Mouse (Mus musculus) T-helper 2 cell (primary cell): Measurements from ENCODE around the gene Gm11172.
"Not testable (repeated sequence)": the region's sequence is repeated elsewhere in the genome, so short reads cannot be mapped to it uniquely, and the experiment has no call there.

Experiments used
- in situ Hi-C: fragments of 300-600 bp; cut with MboI, MseI; formaldehyde crosslinking; loops from one replicate; pipeline ENCODE4 v1.15.1; 2025; ENCODE audit warnings: high pct_unique_total_duplicates

The Gm11172 gene

DNA sequence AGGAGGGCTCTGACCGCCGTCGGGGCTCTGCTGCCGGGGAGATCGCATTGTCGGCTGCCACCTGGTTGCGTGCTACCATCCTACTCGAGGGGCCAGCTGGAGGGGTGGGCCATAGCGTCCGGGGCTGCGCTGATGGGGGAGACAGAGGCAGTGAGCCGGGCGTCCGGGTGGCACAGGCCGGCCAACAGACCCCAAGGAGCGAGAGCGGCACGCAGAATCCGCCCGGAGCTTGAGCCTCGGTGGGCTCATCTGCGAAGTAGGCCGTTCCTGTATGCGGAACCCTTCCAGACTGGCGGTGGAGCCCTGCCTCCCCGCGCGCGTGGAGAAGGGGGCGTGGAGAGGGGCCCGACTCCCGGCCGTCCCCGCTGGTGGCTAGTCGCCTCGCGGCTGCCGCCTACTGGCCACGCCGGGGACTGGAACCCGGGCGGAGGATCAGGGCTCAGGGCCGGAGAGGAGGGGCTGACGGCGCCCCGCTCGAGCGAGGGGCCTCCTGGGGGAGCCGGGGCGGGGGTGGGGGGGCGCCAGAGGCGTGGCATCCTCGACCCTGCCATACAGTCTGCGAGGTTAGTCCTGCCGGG is 27.8 kb upstream of the Gm11172 start:
- in situ Hi-C loops: loop anchor here (5.0 to 10.0 kb wide), 2 partner anchors 43 to 370 kb away; partner anchors contain the start of gene Nubp1

DNA sequence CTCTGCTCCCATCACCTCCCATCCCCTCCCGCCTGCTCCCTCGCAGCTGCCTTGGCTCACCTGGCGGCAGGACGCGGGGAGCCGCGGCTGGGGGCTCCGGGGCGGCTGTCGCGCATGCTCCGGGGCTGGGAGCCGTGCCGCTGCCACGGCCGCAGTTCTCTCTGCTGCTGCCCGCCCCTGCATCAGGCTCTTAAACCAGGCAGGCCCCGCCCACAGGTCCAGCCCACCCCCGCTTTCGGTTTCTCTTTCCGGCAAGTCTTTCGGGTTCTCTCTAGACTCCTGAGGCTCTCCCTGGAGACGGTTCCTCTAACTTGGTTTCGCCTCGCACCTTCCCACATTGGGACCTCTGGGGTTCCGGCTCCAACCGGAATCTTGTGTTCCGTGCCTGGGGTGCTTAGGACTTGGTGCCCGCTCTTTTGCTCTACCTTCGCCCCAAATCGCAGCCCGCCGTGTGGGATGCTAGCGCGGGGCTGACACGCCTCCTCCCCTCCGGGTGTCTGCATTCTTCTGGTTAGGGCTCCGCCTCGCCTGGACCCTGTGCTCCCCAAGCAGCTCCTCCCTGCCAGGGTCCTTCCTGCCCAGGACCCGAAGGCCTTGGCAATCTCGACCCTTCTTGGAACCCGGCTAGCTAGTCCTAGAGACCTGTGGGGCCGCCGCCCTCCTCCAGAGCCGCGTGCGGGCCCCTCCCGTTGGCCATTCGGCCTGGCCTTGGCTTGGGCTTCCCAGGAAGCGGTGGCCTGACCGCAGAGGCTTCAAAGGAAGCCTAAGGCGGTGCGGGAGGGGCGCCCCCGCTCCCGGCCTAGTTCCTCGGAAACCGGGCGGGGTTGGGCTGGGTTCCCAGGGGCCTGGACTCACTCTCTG is 27.1 kb upstream of the Gm11172 start, which contains the start of gene Socs1:
Gene Socs1 (minus strand): TSS at position 166 of the 861 bp plus-strand sequence.
- in situ Hi-C loops: loop anchor here (10.0 kb wide), 1 partner anchor 371 kb away; the partner anchor contains the start of gene Nubp1

DNA sequence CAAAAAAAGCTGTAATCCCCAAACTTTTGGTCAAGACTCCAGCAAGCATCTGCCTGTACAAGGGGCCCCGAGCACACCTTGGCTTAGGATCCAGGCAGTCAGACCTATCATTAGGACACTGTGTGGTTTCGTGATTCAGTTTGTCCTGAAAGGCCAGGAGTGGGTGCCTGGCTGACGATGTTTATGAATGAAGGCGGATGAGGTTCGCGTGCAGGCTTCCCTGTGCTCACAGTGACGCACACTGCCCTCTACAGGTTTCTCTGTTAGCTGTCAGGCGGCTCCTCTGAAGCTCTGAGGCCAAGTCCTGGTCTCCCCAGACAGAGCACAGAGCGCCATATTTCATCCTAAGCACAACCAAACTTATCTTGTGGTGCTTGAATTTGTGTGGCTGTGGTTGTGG is 26.4 kb upstream of the Gm11172 start:
- in situ Hi-C loops: loop anchor here (10.0 kb wide), 1 partner anchor 371 kb away; the partner anchor contains the start of gene Nubp1

DNA sequence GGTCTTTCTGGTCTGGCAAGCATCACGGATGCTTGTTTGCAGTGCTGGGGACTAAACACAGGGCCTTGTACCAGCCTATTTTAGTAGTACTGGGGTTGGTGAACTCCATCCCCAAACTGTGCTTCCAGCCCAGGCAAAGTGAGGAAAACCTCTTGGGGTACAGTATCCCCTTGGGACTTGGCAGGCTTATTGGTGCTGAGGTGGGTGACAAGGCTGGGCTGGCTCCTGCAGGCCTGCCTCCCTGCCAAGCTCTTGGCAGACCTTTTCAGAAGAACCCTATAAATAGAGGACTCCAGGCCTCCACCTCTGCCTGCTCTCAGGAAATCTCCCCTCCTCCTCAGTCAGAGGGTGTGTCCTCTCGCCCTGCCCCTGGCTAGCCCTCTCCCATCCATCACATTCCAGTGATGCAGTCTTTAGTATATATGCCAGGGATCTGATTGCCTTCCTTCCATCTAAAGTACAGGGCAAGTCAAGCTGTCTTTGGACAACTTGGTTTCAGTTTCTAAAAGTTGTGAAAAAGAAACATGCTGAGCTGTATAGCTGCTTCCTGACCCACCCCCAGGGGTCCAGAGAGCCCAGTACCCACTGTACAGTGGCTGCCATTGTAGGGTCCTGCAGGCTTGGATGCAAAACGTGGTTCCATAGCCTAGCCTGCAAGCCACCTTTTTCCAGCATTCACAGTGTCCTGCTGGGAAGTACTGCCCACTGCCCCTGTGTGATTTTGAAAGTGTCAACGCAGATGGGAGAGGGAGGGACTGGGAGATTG is 25.8 kb upstream of the Gm11172 start:
- in situ Hi-C loops: loop anchor here (10.0 kb wide), 1 partner anchor 372 kb away; the partner anchor contains the start of gene Nubp1

DNA sequence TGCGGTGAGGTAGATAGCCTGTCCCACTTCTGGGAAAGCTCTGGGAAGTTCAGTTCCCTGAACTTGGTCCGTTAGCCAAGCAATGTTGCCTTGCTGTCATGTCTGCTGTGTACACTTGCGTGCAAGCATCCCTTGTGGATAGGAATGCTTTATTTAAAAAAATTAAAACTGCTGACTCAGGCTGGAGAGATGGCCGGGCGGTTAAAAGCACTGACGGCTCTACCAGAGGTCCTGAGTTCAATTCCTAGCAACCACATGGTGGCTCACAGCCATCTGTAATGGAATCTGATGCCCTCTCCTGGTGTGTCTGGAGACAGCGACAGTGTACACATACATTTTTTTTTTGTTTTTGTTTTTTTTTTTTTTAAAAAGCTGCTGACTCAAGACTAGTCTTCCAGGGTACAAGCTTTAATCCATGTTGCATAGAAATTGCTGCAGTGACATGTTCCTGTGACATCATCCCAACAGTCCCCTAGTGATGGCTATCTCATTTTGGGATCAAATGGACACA is 25.1 kb upstream of the Gm11172 start:
- in situ Hi-C loops: loop anchor here (10.0 kb wide), 1 partner anchor 373 kb away; the partner anchor contains the start of gene Nubp1

DNA sequence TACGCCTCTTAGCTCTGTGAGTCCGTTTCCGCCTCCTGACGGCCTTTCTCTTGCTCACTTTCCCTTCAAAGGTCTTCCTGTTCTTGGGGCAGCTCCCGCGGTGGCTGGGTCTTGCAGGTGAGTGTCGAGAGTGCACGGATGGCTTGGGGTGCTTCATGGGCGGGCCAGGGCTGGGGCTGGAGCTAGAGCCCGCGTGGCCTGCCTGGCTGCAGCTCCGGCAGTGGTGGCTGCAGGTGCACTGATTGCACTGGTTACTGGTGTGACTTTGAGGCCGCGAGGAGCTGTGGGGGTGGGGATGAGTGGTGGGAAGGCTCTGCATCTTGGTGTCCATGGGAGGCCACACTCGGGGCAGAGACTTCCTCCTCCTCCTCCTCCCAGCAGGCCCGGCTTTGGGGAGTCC is 24.4 kb upstream of the Gm11172 start, which contains the start of gene Tnp2:
Gene Tnp2 (minus strand): TSS at position 390 of the 400 bp plus-strand sequence.
- in situ Hi-C loops: loop anchor here (10.0 kb wide), 1 partner anchor 373 kb away; the partner anchor contains the start of gene Nubp1

DNA sequence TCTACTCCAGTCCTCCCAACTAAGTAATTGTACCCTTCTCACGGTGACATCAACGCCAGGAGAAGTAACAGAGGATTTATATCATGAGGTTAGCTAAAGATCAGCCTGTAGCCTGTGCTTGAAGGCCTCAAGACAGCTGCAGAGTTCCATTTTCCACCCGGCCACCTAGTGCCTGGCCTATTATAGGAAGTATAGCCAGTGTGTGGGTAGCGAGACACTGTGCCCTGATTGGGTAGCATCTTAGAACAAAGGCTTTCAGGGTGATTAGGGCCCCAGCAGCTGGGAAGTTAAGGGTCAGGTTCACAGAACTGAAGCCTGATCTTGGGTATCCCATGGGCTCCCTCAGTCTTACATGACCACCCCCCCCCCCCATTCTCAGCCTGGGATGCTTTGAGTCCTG is 23.8 kb upstream of the Gm11172 start:
- in situ Hi-C loops: loop anchor here (10.0 kb wide), 1 partner anchor 374 kb away; the partner anchor contains the start of gene Nubp1

DNA sequence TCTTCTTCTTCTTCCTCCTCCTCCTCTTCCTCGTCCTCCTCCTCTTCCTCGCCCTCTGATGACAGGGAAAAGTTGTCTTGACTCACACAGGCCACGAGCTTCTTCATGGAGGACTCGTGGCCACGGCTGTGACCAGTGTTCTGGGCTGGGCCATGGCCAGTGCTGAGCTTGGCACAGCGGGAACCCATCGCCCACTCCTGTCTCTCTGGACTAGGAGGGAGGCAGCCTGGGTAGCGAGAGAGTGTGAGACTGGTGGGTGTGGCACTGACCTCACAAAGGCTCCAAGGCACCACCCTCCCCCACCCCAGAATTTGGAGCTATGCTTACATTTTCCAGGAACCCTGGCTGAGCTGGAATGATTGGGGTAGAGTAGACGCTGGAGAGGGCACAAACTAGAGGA is 22.0 kb upstream of the Gm11172 start, which contains the start of gene Prm3:
Gene Prm3 (minus strand): TSS at position 213 of the 400 bp plus-strand sequence.
- in situ Hi-C loops: loop anchor here (5.0 kb wide), 2 partner anchors 52 to 167 kb away; no protein-coding TSS in a partner anchor

DNA sequence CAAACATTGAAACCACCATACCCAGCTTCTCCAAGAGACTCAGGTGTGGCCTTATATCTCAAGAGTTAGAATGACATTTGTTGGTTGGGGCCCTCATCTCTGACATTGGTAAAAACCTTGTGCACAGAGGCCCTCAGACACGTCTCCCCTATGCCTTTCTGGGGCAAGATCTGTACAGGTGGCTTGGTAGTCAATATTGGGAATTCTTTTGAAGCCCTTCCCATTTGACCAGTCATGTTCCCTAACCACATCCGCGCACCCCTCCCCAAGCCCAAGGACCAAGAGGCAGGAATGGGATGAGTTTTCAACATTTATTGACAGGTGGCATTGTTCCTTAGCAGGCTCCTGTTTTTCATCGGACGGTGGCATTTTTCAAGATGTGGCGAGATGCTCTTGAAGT is 16.7 kb upstream of the Gm11172 start, which contains the start of gene Prm2:
Gene Prm2 (minus strand): TSS at position 101 of the 400 bp plus-strand sequence.
- in situ Hi-C loops: no loop called here

DNA sequence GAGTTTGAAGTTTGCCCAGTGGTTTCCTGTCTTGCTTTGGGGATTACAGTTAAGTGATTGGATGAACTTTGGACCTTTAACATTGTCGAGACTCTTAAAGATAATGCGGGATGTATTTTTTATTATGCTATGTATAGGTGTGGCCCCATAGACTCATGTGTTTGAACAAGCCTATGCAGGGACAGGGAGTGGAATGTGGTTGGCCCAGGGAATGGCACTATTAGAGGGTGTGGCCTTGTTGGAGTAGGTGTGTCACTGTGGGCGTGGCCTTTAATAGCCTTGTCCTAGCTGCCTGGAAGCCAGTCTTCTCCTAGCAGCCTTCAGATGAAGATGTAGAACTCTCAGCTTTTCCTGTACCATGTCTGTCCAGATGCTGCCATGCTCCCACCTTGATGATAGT is 10.3 kb upstream of the Gm11172 start:
- in situ Hi-C loops: not testable (repeated sequence)

DNA sequence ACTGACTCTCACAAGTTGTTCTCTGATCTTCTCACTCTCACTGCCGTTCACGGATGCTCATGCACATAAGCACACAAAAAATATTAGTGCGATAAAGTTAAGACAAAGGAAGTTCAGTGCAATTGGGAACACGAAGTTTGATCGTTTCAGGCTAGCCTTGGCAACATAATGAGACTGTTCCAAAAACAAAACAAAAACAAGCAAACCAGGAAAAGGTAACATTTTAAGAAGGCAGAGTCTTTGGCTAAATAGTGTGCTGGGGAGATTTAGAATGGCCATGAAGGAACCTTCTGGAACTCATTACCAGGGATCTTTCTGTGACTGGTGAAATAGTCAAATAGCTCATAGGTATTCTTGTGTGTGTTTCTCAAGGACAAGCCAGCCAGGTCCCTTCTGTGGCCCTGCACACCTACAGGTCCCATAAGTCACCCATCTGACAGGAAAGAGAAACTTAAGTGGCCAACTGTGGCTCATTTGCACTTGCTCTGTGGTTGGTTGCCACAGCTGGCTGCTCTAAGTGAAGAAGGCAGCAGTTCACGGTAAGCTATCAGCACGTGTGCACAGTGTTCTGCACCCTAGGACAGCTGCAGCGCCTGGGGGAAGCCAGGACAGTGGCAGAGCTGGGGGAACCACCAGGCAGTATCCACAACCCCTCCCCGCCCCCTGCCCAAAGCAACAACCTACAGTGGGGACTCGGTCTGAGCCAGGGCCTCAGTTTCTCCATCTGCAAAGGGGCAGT is 6.8 kb upstream of the Gm11172 start, which contains the start of gene Prm1:
Gene Prm1 (minus strand): TSS at position 51 of the 739 bp plus-strand sequence.
- in situ Hi-C loops: no loop called here

DNA sequence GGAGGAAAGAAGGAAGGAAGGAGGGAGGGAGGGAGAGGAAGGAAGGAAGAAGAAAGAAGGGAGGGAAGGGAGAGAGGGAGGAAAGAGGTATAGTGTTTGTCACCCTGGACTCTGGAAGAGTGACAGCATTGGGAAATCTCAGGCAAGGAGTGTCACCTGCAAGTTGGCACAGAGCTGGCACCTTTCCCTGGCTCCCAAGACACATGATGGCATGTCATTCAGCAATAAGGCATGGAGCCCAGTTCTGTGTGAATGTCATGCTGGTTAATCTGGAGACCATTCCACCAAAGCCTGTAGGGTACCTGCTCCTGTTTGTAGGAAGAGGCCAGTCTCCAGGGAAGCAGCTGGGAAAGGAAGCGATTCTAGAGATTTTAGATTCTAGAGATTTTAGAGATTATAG is 2.3 kb upstream of the Gm11172 start:
- in situ Hi-C loops: no loop called here

DNA sequence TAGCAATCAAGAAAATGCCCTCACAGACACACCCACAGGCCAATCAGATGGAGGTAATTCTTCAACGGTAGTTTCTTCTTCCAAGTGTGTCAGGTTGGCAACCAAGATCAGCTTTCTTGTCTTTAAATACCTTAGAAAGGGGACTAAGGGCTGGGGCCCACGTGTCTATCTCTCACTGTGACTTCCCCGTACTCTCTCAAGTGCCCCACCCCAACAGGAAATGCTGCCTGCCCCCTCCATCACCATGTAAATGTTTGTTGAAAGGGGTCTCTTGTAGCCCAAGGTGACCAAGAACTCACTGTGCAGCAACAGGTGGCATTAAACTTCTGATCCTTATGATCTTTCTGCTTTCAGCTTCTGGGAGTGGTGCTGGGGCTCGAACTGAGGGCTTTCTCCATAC is 1.0 kb downstream of the Gm11172 start:
- in situ Hi-C loops: no loop called here

DNA sequence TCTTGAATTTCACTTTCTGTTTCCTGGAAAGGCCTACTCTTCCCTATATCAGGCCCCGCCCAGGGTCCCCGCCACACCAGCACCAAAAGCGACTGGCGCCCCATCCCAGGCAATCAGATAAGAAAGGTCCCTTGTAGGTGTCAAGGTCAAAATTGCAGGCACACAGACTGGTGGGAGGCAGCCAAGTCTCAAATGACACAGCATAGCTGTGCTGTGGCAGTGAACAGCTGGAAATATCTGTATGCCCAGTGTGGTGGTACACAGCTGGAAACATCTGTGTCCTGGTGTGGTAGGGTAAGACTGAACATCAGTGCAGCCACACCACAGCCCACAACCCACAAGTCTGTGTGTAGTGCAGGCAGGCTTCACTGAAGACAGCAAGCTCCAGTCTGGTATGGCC is 2.1 kb downstream of the Gm11172 start:
- in situ Hi-C loops: loop anchor here (5.0 kb wide), 1 partner anchor 37 kb away; no protein-coding TSS in a partner anchor

DNA sequence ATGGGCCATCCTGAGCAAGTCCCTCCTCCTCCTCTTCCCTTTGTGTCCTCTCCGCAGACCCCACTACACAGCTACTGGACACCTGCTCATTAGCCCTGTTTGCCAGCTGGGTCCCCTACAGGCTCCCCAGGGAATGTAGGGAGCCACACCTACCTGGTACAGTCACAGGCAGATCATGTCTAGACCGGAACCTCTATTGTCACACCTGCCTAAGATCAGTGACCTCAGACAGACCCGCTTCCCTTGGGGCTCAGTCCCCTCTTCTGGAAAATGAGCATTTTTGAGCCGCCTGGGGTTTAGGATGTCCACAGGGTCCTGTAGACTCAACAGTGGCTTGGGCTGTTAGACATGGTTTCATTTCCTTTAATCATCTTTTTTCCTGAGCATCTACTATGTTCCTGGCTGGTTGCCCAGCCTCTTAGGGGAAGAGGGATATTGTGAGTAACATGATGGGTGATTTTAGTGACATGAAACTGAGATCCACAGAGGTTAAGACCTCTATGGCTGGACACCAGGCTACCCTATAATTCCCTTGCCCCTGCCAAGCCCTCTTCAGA is 5.9 kb downstream of the Gm11172 start:
- in situ Hi-C loops: loop anchor here (5.0 kb wide), 1 partner anchor 34 kb away; no protein-coding TSS in a partner anchor

DNA sequence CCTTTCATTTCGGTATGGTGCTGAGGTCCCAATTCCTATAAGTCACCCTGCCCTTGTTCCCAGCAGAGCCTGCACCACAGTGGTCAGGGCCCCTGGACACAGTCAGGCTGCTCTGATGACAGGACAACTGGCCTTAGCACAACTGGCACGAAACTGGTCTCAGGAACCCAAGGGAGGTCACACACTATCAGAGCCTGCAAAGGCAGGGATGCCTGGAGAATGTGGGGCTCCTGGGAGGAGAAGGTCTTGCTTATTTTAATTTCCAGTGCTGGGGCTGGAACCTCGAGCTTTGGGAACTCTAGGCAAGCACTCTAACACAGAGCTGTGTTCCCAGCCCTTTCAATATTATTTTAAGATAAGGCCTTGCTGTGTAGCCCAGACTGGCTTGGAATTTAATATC is 7.3 kb downstream of the Gm11172 start:
- in situ Hi-C loops: loop anchor here (5.0 kb wide), 1 partner anchor 32 kb away; no protein-coding TSS in a partner anchor

DNA sequence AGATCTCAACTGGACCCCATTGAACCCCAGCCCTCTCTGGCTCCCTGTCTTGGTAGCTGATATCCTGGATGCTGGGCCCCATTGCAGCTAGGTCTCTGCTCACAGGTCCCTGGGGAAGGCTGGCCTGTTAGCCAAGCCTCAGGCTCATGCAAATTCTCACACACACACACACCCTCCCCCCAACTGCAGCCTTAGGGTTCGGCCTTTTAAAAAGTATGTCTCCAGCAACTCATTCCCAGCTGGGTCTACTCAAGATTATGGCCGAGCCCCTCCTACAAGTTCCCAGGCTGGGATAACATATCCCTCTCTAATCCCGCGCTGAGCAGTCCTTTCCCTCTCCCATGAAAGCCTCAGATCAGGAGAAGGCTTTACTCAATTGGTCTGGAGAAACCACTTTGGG is 8.7 kb downstream of the Gm11172 start:
- in situ Hi-C loops: no loop called here

DNA sequence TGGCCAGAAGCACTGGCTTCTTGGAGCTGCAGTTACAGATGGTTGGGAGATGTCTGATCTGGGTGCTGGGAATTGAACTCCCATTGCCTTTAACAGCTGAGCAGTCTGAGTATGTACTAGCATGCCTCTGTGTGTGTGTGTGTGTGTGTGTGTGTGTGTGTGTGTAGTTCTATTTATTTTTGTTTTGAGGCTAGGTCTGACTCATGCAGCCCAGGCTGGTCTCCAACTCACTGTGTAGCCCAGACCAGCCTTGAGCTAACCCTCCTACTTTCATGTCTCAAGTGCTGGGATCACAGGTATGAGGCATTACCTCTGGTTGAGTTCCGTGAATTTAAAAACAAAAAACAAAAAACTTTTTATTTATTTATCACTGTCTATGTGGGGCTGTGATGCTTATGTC is 11.8 kb downstream of the Gm11172 start:
- in situ Hi-C loops: no loop called here

DNA sequence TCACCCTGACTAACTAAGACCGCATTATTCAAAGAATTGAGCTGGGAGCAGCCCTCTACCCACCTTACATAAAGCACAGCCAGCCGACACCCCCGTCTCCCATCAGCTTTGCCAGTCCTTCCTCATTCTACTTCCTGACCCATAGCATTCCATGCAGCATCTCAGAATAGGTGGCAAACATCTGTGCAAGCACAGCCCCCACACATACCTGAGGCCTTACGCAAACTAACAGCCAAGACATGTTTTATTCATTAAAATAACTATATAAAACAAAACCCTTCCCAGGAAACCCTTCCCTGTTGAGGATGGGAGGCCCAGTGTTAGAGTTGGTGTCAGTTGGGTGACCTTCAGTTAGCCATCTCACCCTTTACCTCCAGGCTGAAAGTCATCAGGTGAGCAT is 13.1 kb downstream of the Gm11172 start:
- in situ Hi-C loops: no loop called here

DNA sequence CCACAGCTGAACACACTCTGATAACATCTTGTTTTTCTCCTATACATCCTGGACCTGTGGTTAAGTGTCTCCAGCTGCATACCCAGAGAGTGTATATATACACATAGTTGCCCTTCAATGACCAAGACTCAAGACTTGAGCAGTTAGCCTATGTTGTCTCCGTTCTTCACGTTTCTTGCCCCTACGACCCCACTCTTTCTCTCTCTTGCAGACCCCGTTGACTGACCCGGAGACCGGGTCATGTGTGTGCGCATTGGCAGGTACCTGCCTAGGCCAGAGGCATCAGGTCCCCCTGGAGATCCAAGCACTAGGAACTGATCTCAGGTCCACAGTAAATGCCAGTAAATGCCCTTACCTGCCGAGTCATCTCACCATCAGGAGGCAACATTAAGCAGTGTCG is 14.6 kb downstream of the Gm11172 start:
- in situ Hi-C loops: no loop called here
